In genomic region chr7:81202389-81202788, GRCm38 (mm10) we compare ENCODE assay signal across 14 mouse cellular contexts.
"Had no signal": no experiment of that assay in that cellular context is flagged by ENCODE, and none has a peak within 500 bp of the region (broad histone marks: within the 10 kb centered on the region; RNA-seq: fewer than 3 reads in every experiment).

No protein-coding gene starts in this region.

- H3K4me3 ChIP-seq: layer of hippocampus, adult 2 months; left cerebral cortex, adult 2 months; midbrain, embryonic 15.5 days; neural tube, embryonic 13.5 days had no signal

- H3K4me2 ChIP-seq: midbrain, embryonic 11.5 days; midbrain, embryonic 15.5 days; neural tube, embryonic 13.5 days had no signal

- ATAC-seq: intestine, embryonic 16.5 days; lung, postnatal 0 days; midbrain, embryonic 15.5 days had no signal

- H3K9ac ChIP-seq: liver, embryonic 14.5 days; midbrain, embryonic 15.5 days; neural tube, embryonic 13.5 days had no signal

- H3K4me1 ChIP-seq: midbrain, embryonic 15.5 days had no signal

- H3K27ac ChIP-seq: layer of hippocampus, adult 2 months; left cerebral cortex, adult 2 months; liver, embryonic 14.5 days; midbrain, embryonic 15.5 days; neural tube, embryonic 13.5 days had no signal

- DNase-seq: kidney, adult 2 months; kidney, postnatal 4 days; lung, adult 2 months; lung, postnatal 36 days; right cerebral cortex, postnatal 14 days; thymus, postnatal 36 days had no signal

- H3K36me3 ChIP-seq: midbrain, embryonic 15.5 days; neural tube, embryonic 13.5 days had no signal

- H3K9me3 ChIP-seq: midbrain, embryonic 15.5 days; neural tube, embryonic 13.5 days had no signal

- H3K27me3 ChIP-seq: midbrain, embryonic 15.5 days; neural tube, embryonic 13.5 days had no signal
